Mouse (Mus musculus): ENCODE results near the gene Rps11. TPM values are rescaled to one million over a fixed set of nuclear protein-coding genes. Genes with fewer than 3 reads are reported as not detected.

The Rps11 gene
- polyA plus RNA-seq, 1 experiment from 2014 or later: 759 TPM

- ATAC-seq (ENCODE audit: low FRiP score): peak; percentile 14
- H3K36me3 ChIP-seq: peaks cover 32% of the 10 kb centered on the region
- peak overlapping the region; percentile 43 for H3K9ac ChIP-seq (replicated peaks)
- no peaks in the 10 kb centered on the region for H3K9me3 ChIP-seq (replicated peaks)
- WGBS: 26% methylated on average over 6 of the region's 6 CpGs
- H3K27me3 ChIP-seq (replicated peaks): peaks cover 52% of the 10 kb centered on the region
- H3K27ac ChIP-seq (replicated peaks): no peak overlapping the region
- peak overlapping the region; percentile 46 for H3K4me3 ChIP-seq (replicated peaks)
- H3K4me1 ChIP-seq: peaks cover 19% of the 10 kb centered on the region
- H3K4me2 ChIP-seq: peak overlapping the region; percentile 84
Observed at GRCm38 (mm10) chr7:45162551-45162950, 38.3 kb upstream of the Rps11 start.

GRCm38 (mm10) chr7:45161612-45162473, 37.6 kb upstream of the Rps11 start:
- Histone ChIP-seq H3K4me2 (peak overlapping the region; percentile 84), H3K4me1 (peaks cover 19% of the 10 kb centered on the region), H3K36me3 (peaks cover 34% of the 10 kb centered on the region), H3K4me3 (replicated peaks) (peak overlapping the region; percentile 46), H3K27me3 (replicated peaks) (peaks cover 45% of the 10 kb centered on the region), H3K27ac (replicated peaks) (peak overlapping the region; percentile 65), H3K9me3 (replicated peaks) (no peaks in the 10 kb centered on the region), H3K9ac (replicated peaks) (peak overlapping the region; percentile 43)
- peak; percentile 93 for ATAC-seq (ENCODE audit: low FRiP score)
- 4% methylated on average over 35 of the region's 35 CpGs for WGBS

GRCm38 (mm10) chr7:45160866-45161265, 36.6 kb upstream of the Rps11 start:
- WGBS: 91% methylated on average over 3 of the region's 3 CpGs
- Histone ChIP-seq H3K27ac (replicated peaks) (no peak overlapping the region), H3K27me3 (replicated peaks) (peaks cover 36% of the 10 kb centered on the region), H3K4me1 (peaks cover 19% of the 10 kb centered on the region), H3K9ac (replicated peaks) (no peak overlapping the region), H3K9me3 (replicated peaks) (no peaks in the 10 kb centered on the region), H3K4me3 (replicated peaks) (no peak overlapping the region), H3K4me2 (no peak overlapping the region), H3K36me3 (peaks cover 34% of the 10 kb centered on the region)
- ATAC-seq (ENCODE audit: low FRiP score): no peak

- 95% methylated on average over 6 of the region's 6 CpGs for WGBS
- no peak overlapping the region for H3K4me3 ChIP-seq (replicated peaks)
- H3K4me1 ChIP-seq: peaks cover 24% of the 10 kb centered on the region
Observed at GRCm38 (mm10) chr7:45160316-45160800, 36.1 kb upstream of the Rps11 start.

GRCm38 (mm10) chr7:45158991-45159390, 34.8 kb upstream of the Rps11 start:
- peaks cover 34% of the 10 kb centered on the region for H3K36me3 ChIP-seq
- H3K4me3 ChIP-seq (replicated peaks): no peak overlapping the region
- H3K4me2 ChIP-seq: no peak overlapping the region
- 95% methylated on average over 6 of the region's 6 CpGs for WGBS
- no peak overlapping the region for H3K27ac ChIP-seq (replicated peaks)
- peaks cover 17% of the 10 kb centered on the region for H3K27me3 ChIP-seq (replicated peaks)
- no peak overlapping the region for H3K9ac ChIP-seq (replicated peaks)
- H3K9me3 ChIP-seq (replicated peaks): no peaks in the 10 kb centered on the region
- peaks cover 29% of the 10 kb centered on the region for H3K4me1 ChIP-seq
- no peak for ATAC-seq (ENCODE audit: low FRiP score)

More at GRCm38 (mm10) chr7:45160316-45160800, 36.1 kb upstream of the Rps11 start:
- Histone ChIP-seq H3K4me2 (no peak overlapping the region), H3K27me3 (replicated peaks) (peaks cover 31% of the 10 kb centered on the region), H3K9ac (replicated peaks) (no peak overlapping the region), H3K27ac (replicated peaks) (no peak overlapping the region), H3K36me3 (peaks cover 34% of the 10 kb centered on the region), H3K9me3 (replicated peaks) (no peaks in the 10 kb centered on the region)
- ATAC-seq (ENCODE audit: low FRiP score): no peak

- 89% methylated on average over 14 of the region's 14 CpGs for WGBS
- Histone ChIP-seq H3K9ac (replicated peaks) (no peak overlapping the region), H3K27ac (replicated peaks) (no peak overlapping the region), H3K4me3 (replicated peaks) (no peak overlapping the region), H3K9me3 (replicated peaks) (no peaks in the 10 kb centered on the region), H3K36me3 (peaks cover 34% of the 10 kb centered on the region), H3K27me3 (replicated peaks) (peaks cover 2% of the 10 kb centered on the region; the same call in 1 of the 2 replicates), H3K4me2 (no peak overlapping the region), H3K4me1 (peaks cover 26% of the 10 kb centered on the region)
- no peak for ATAC-seq (ENCODE audit: low FRiP score)
Observed at GRCm38 (mm10) chr7:45157459-45157858, 33.2 kb upstream of the Rps11 start.

- Histone ChIP-seq H3K36me3 (peaks cover 34% of the 10 kb centered on the region), H3K27me3 (replicated peaks) (no peaks in the 10 kb centered on the region), H3K27ac (replicated peaks) (no peak overlapping the region), H3K4me3 (replicated peaks) (no peak overlapping the region), H3K9ac (replicated peaks) (no peak overlapping the region), H3K9me3 (replicated peaks) (no peaks in the 10 kb centered on the region), H3K4me2 (no peak overlapping the region), H3K4me1 (peaks cover 19% of the 10 kb centered on the region)
- WGBS: 93% methylated on average over 15 of the region's 15 CpGs
- ATAC-seq (ENCODE audit: low FRiP score): no peak
Observed at GRCm38 (mm10) chr7:45156206-45156605, 32.0 kb upstream of the Rps11 start.

- no peak for ATAC-seq (ENCODE audit: low FRiP score)
- 83% methylated on average over 9 of the region's 9 CpGs for WGBS
- H3K36me3 ChIP-seq: peaks cover 30% of the 10 kb centered on the region
- peak overlapping the region; percentile 99; the same call in 1 of the 2 replicates for H3K27ac ChIP-seq (replicated peaks)
- no peaks in the 10 kb centered on the region for H3K9me3 ChIP-seq (replicated peaks)
- 0 out of 2 replicates have a peak overlapping the region, but pooled peaks have one; percentile 1 for H3K9ac ChIP-seq (replicated peaks)
- H3K27me3 ChIP-seq (replicated peaks): no peaks in the 10 kb centered on the region
- H3K4me1 ChIP-seq: peaks cover 25% of the 10 kb centered on the region
- peak overlapping the region; percentile 63 for H3K4me2 ChIP-seq
- no peak overlapping the region; the same call in 1 of the 2 replicates for H3K4me3 ChIP-seq (replicated peaks)
Observed at GRCm38 (mm10) chr7:45155590-45155989, 31.4 kb upstream of the Rps11 start.

GRCm38 (mm10) chr7:45154993-45155514, 30.8 kb upstream of the Rps11 start:
- Histone ChIP-seq H3K4me3 (replicated peaks) (peak overlapping the region; percentile 78), H3K4me2 (peak overlapping the region; percentile 63), H3K4me1 (peaks cover 26% of the 10 kb centered on the region), H3K9me3 (replicated peaks) (no peaks in the 10 kb centered on the region), H3K27ac (replicated peaks) (peak overlapping the region; percentile 99; the same call in 1 of the 2 replicates), H3K36me3 (peaks cover 26% of the 10 kb centered on the region), H3K9ac (replicated peaks) (peak overlapping the region; percentile 20; the same call in 1 of the 2 replicates), H3K27me3 (replicated peaks) (no peaks in the 10 kb centered on the region)
- ATAC-seq (ENCODE audit: low FRiP score): 0 out of 2 replicates have a peak, but pooled peaks have one; percentile 1
- 80% methylated on average over 12 of the region's 12 CpGs for WGBS

GRCm38 (mm10) chr7:45154096-45154992, 30.1 kb upstream of the Rps11 start, which contains the start of the genes Pih1d1 and Aldh16a1:
Gene Pih1d1, plus strand, starts transcription at chr7:45154303.
Gene Aldh16a1, minus strand, starts transcription at chr7:45154584.
- H3K27me3 ChIP-seq (replicated peaks): no peaks in the 10 kb centered on the region
- peak within 1 kb of the TSS; percentile 63 for H3K4me2 ChIP-seq
- H3K9me3 ChIP-seq (replicated peaks): no peaks in the 10 kb centered on the region
- WGBS: 5% methylated on average over 69 of the region's 69 CpGs
- ATAC-seq (ENCODE audit: low FRiP score): peak; percentile 95
- peak within 1 kb of the TSS; percentile 74 for H3K9ac ChIP-seq (replicated peaks)
- peaks cover 26% of the 10 kb centered on the region for H3K4me1 ChIP-seq
- peak within 1 kb of the TSS; percentile 99 for H3K27ac ChIP-seq (replicated peaks)
- H3K4me3 ChIP-seq (replicated peaks): peak within 1 kb of the TSS; percentile 78
- H3K36me3 ChIP-seq: peaks cover 19% of the 10 kb centered on the region

GRCm38 (mm10) chr7:45153586-45153985, 29.3 kb upstream of the Rps11 start:
- Histone ChIP-seq H3K36me3 (peaks cover 12% of the 10 kb centered on the region; the same call in 1 of the 2 replicates), H3K9ac (replicated peaks) (peak overlapping the region; percentile 74), H3K27ac (replicated peaks) (peak overlapping the region; percentile 99), H3K9me3 (replicated peaks) (no peaks in the 10 kb centered on the region), H3K27me3 (replicated peaks) (no peaks in the 10 kb centered on the region), H3K4me1 (peaks cover 26% of the 10 kb centered on the region), H3K4me2 (peak overlapping the region; percentile 63), H3K4me3 (replicated peaks) (peak overlapping the region; percentile 78)
- WGBS: 1% methylated on average over 5 of the region's 5 CpGs
- peak; percentile 2 for ATAC-seq (ENCODE audit: low FRiP score)
